Mouse (Mus musculus): ENCODE measurements around the gene Ddc. TPM values are rescaled to one million over a fixed set of nuclear protein-coding genes. Genes with fewer than 3 reads are reported as not detected.
A peak's percentile ranks its signal among the peaks of the same experiment; 100 is the strongest.

The Ddc gene
- total and polyA plus RNA-seq, 3 experiments = 0.17 to 0.33 TPM; not detected in 1

GRCm38 (mm10) chr11:11774384-11774783, 123.6 kb downstream of the Ddc start:
- DNase-seq (ENCODE audit: extremely low read depth) = no peak
- dilution Hi-C loops (cut with MboI; ENCODE audit: extremely low pct_ligation_motif_present, extremely low pct_unique_long_range_greater_than_20kb, low sequenced_read_pairs) = no loop called here

DNA sequence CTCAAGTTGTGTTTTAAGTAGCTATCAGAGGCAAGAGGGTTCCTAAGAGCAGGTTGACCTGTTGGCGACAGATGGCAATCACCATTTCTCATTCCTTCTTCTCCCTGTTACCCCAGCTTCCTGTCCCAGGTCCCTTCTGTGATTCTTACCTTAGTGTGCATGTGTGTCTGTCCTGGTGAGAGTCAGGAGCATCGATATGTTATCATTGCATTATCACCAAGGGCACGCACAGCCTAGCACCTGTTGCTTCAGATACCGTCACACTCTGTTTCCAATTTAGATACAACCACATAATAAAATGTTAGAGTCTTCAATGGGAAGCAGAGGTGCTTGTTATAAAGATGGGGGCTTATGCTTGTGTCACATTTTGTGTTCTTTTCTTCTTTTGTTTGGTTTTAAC, 125.7 kb downstream of the Ddc start:
- Histone ChIP-seq H3K4me3 (replicated peaks in 1 of 3; ENCODE audit: low read depth in 2 of 3, low read length in 2 of 3, poor library complexity in 1 of 3) (no peak overlapping the region), H3K4me1 (ENCODE audit: control insufficient read depth in 1 of 2, insufficient read depth in 2 of 2) (peaks cover 44 to 94% of the 10 kb centered on the region in 2 experiments), H3K9ac (ENCODE audit: insufficient read depth, low read depth) (no peak overlapping the region), H3K27ac (ENCODE audit: insufficient read depth, low read depth) (peak overlapping the region; percentile 37), H3K4me2 (ENCODE audit: insufficient read depth, low read depth, poor library complexity, severe bottlenecking) (no peak overlapping the region), H3K9me3 (replicated peaks; ENCODE audit: low read length) (peaks cover 1% of the 10 kb centered on the region), H3K27me3 (replicated peaks) (no peaks in the 10 kb centered on the region), H3K36me3 (replicated peaks in 1 of 2; ENCODE audit: control insufficient read depth in 1 of 2, insufficient read depth in 1 of 2, low read length in 1 of 2) (peaks cover 31 to 69% of the 10 kb centered on the region in 2 experiments), H3K79me2 (replicated peaks; ENCODE audit: control insufficient read depth, extremely low read depth, insufficient read depth, poor library complexity, severe bottlenecking) (peaks cover 9% of the 10 kb centered on the region; the same call in 1 of the 2 replicates)
- dilution Hi-C loops (cut with MboI; ENCODE audit: extremely low pct_ligation_motif_present, extremely low pct_unique_long_range_greater_than_20kb, low sequenced_read_pairs) = no loop called here
- no peak for DNase-seq (ENCODE audit: extremely low read depth)
- TF ChIP-seq MYC (IDR thresholded peaks at IDR 0.05; ENCODE audit: low read depth, low read length) (no peak), RCOR1 (conservative IDR thresholded peaks at IDR 0.05; ENCODE audit: low read depth, low read length) (no peak), SMC3 (IDR thresholded peaks at IDR 0.05; ENCODE audit: low read depth, low read length) (no peak), SIN3A (IDR thresholded peaks at IDR 0.05; ENCODE audit: low read length) (no peak), UBTF (IDR thresholded peaks at IDR 0.05; ENCODE audit: low read depth, low read length) (no peak), NRF1 (IDR thresholded peaks at IDR 0.05; ENCODE audit: low read depth, low read length) (no peak), MXI1 (IDR thresholded peaks at IDR 0.05; ENCODE audit: low read depth, low read length) (no peak), USF2 (conservative IDR thresholded peaks at IDR 0.05; ENCODE audit: low read depth, low read length) (no peak), ETS1 (conservative IDR thresholded peaks at IDR 0.05; ENCODE audit: low read depth, low read length) (no peak), BHLHE40 (IDR thresholded peaks at IDR 0.05; ENCODE audit: low read depth, low read length) (no peak), JUND (conservative IDR thresholded peaks at IDR 0.05; ENCODE audit: low read depth, low read length) (no peak), USF1 (IDR thresholded peaks at IDR 0.05; ENCODE audit: low read depth, low read length) (no peak)
- in situ Hi-C loops (cut with MboI; ENCODE audit: low pct_ligation_motif_present, low pct_unique_long_range_greater_than_20kb, low sequenced_read_pairs) = no loop called here

More at GRCm38 (mm10) chr11:11774384-11774783, 123.6 kb downstream of the Ddc start:
- Histone ChIP-seq H3K79me2 (replicated peaks; ENCODE audit: control insufficient read depth, extremely low read depth, insufficient read depth, poor library complexity, severe bottlenecking) (peaks cover 4% of the 10 kb centered on the region; the same call in 1 of the 2 replicates), H3K27me3 (replicated peaks) (no peaks in the 10 kb centered on the region), H3K36me3 (replicated peaks in 1 of 2; ENCODE audit: control insufficient read depth in 1 of 2, insufficient read depth in 1 of 2, low read length in 1 of 2) (peaks cover 19 to 51% of the 10 kb centered on the region in 2 experiments), H3K9me3 (replicated peaks; ENCODE audit: low read length) (no peaks in the 10 kb centered on the region), H3K4me3 (replicated peaks in 1 of 3; ENCODE audit: low read depth in 2 of 3, low read length in 2 of 3, poor library complexity in 1 of 3) (no peak overlapping the region), H3K4me2 (ENCODE audit: insufficient read depth, low read depth, poor library complexity, severe bottlenecking) (no peak overlapping the region), H3K27ac (ENCODE audit: insufficient read depth, low read depth) (peak overlapping the region; percentile 7; the same call in 1 of the 2 replicates), H3K4me1 (ENCODE audit: control insufficient read depth in 1 of 2, insufficient read depth in 2 of 2) (peaks cover 37 to 97% of the 10 kb centered on the region in 2 experiments), H3K9ac (ENCODE audit: insufficient read depth, low read depth) (no peak overlapping the region)
- in situ Hi-C loops (cut with MboI; ENCODE audit: low pct_ligation_motif_present, low pct_unique_long_range_greater_than_20kb, low sequenced_read_pairs) = no loop called here
- TF ChIP-seq MEF2A (IDR thresholded peaks at IDR 0.05; ENCODE audit: borderline replicate concordance, low read depth, low read length) (no peak), JUND (conservative IDR thresholded peaks at IDR 0.05; ENCODE audit: low read depth, low read length) (no peak), POLR2A (IDR thresholded peaks at IDR 0.05; ENCODE audit: low read depth, low read length) (no peak; the same call in 1 of the 2 replicates), HCFC1 (IDR thresholded peaks at IDR 0.05; ENCODE audit: low read depth, low read length) (no peak), SIN3A (IDR thresholded peaks at IDR 0.05; ENCODE audit: low read length) (no peak), EP300 (IDR thresholded peaks at IDR 0.05; ENCODE audit: low read length) (no peak), NRF1 (IDR thresholded peaks at IDR 0.05; ENCODE audit: low read depth, low read length) (no peak), TCF12 (IDR thresholded peaks at IDR 0.05; ENCODE audit: low read depth, low read length) (no peak), IRF4 (IDR thresholded peaks at IDR 0.05; ENCODE audit: low read depth, low read length) (no peak), ETS1 (conservative IDR thresholded peaks at IDR 0.05; ENCODE audit: low read depth, low read length) (no peak), MXI1 (IDR thresholded peaks at IDR 0.05; ENCODE audit: low read depth, low read length) (no peak), USF1 (IDR thresholded peaks at IDR 0.05; ENCODE audit: low read depth, low read length) (no peak), E2F4 (IDR thresholded peaks at IDR 0.05; ENCODE audit: insufficient replicate concordance, low read depth, low read length) (no peak), MAFK (IDR thresholded peaks at IDR 0.05; ENCODE audit: insufficient replicate concordance, low read length) (no peak), TBP (conservative IDR thresholded peaks at IDR 0.05; ENCODE audit: low read depth, low read length) (no peak), ZKSCAN1 (IDR thresholded peaks at IDR 0.05; ENCODE audit: borderline replicate concordance, low read depth, low read length) (no peak), POLR2AphosphoS2 (IDR thresholded peaks at IDR 0.05; ENCODE audit: low read depth, low read length) (no peak), GABPA (IDR thresholded peaks at IDR 0.05; ENCODE audit: insufficient replicate concordance, low read depth, low read length) (no peak)

Data from CH12.LX (cell line).